Mouse (Mus musculus): ENCODE results near the gene Srms.

Gene Srms

GRCm38 (mm10) chr2:181213021-181213445 lies at the start of gene Srms:
Srms (minus strand) TSS chr2:181213185.
- no peak for DNase-seq (ENCODE audit: low read depth, low spot score)

- no peak for DNase-seq (ENCODE audit: low read depth, low spot score)
Observed at GRCm38 (mm10) chr2:181253248-181253647, 40.3 kb upstream of the Srms start.

GRCm38 (mm10) chr2:181251841-181252240 lies 38.9 kb upstream of the Srms start:
- no peak for DNase-seq (ENCODE audit: low read depth, low spot score)

GRCm38 (mm10) chr2:181249217-181249616 lies 36.2 kb upstream of the Srms start:
- no peak for DNase-seq (ENCODE audit: low read depth, low spot score)

- no peak for DNase-seq (ENCODE audit: low read depth, low spot score)
Observed at GRCm38 (mm10) chr2:181245031-181245430, 32.0 kb upstream of the Srms start.

- no peak for DNase-seq (ENCODE audit: low read depth, low spot score)
Observed at GRCm38 (mm10) chr2:181243706-181244394, 30.9 kb upstream of the Srms start.

GRCm38 (mm10) chr2:181242314-181242665 lies 29.3 kb upstream of the Srms start:
- DNase-seq (ENCODE audit: low read depth, low spot score): no peak

GRCm38 (mm10) chr2:181241602-181242313 lies 28.8 kb upstream of the Srms start, which contains the start of gene Helz2:
Helz2 (minus strand) TSS chr2:181242027.
- no peak for DNase-seq (ENCODE audit: low read depth, low spot score)

GRCm38 (mm10) chr2:181240806-181241440 lies 27.9 kb upstream of the Srms start:
- no peak for DNase-seq (ENCODE audit: low read depth, low spot score)

- DNase-seq (ENCODE audit: low read depth, low spot score): no peak
Observed at GRCm38 (mm10) chr2:181239261-181239660, 26.3 kb upstream of the Srms start.

- DNase-seq (ENCODE audit: low read depth, low spot score): no peak
Observed at GRCm38 (mm10) chr2:181238861-181239260, 25.9 kb upstream of the Srms start.

- no peak for DNase-seq (ENCODE audit: low read depth, low spot score)
Observed at GRCm38 (mm10) chr2:181238091-181238610, 25.2 kb upstream of the Srms start.

GRCm38 (mm10) chr2:181237251-181238014 lies 24.4 kb upstream of the Srms start:
- DNase-seq (ENCODE audit: low read depth, low spot score): no peak

GRCm38 (mm10) chr2:181235681-181236566 lies 22.9 kb upstream of the Srms start:
- DNase-seq (ENCODE audit: low read depth, low spot score): no peak

- DNase-seq (ENCODE audit: low read depth, low spot score): no peak
Observed at GRCm38 (mm10) chr2:181234680-181235079, 21.7 kb upstream of the Srms start.

- DNase-seq (ENCODE audit: low read depth, low spot score): no peak
Observed at GRCm38 (mm10) chr2:181233443-181233842, 20.5 kb upstream of the Srms start.

- DNase-seq (ENCODE audit: low read depth, low spot score): no peak
Observed at GRCm38 (mm10) chr2:181231171-181231570, 18.2 kb upstream of the Srms start.

- no peak for DNase-seq (ENCODE audit: low read depth, low spot score)
Observed at GRCm38 (mm10) chr2:181228335-181228734, 15.3 kb upstream of the Srms start.

GRCm38 (mm10) chr2:181227122-181227521 lies 14.1 kb upstream of the Srms start:
- no peak for DNase-seq (ENCODE audit: low read depth, low spot score)

- no peak for DNase-seq (ENCODE audit: low read depth, low spot score)
Observed at GRCm38 (mm10) chr2:181224994-181225393, 12.0 kb upstream of the Srms start.

GRCm38 (mm10) chr2:181220361-181220760 lies 7.4 kb upstream of the Srms start:
- no peak for DNase-seq (ENCODE audit: low read depth, low spot score)
